Mouse (Mus musculus) MEL (cell line): ENCODE measurements around the gene Wwtr1. TPM values are rescaled to one million over a fixed set of nuclear protein-coding genes. Genes with fewer than 3 reads are reported as not detected.

Source experiments
- DNase-seq: peaks from one replicate; pipeline ENCODE4 v3.0.0; 2011; ENCODE audit warnings: low read depth, low spot score
- H3K27ac ChIP-seq: 2 replicates; pipeline ENCODE4 v1.5.1; 2012; ENCODE audit warnings: low read depth, mild to moderate bottlenecking, control low read depth, low read length, moderate library complexity; ENCODE audit not compliant: control insufficient read depth
- H3K27me3 ChIP-seq, 2 experiments: fragments of 150-350 bp in 1 of 2; sonication (generic) in 1 of 2; 2 replicates each; pipeline ENCODE4 v1.6.1; 2012; ENCODE audit warnings: low read length in 2 of 2, mild to moderate bottlenecking in 2 of 2, improper control_type of control experiment in 1 of 2, moderate library complexity in 1 of 2; ENCODE audit not compliant: insufficient read depth in 2 of 2, control insufficient read depth in 1 of 2
- H3K36me3 ChIP-seq, 2 experiments: 2 replicates each; pipeline ENCODE4 v1.6.1; 2012 to 2014; ENCODE audit warnings: low read length in 2 of 2, improper control_type of control experiment in 1 of 2, inconsistent platforms in 1 of 2, mild to moderate bottlenecking in 1 of 2; ENCODE audit not compliant: insufficient read depth in 2 of 2, control insufficient read depth in 1 of 2
- H3K4me1 ChIP-seq, 2 experiments: fragments of 150-350 bp in 1 of 2; sonication (generic) in 1 of 2; 2 replicates each; pipeline ENCODE4 v1.6.1; 2012; ENCODE audit warnings: low read length in 2 of 2, improper control_type of control experiment in 1 of 2, mild to moderate bottlenecking in 1 of 2; ENCODE audit not compliant: insufficient read depth in 2 of 2, control insufficient read depth in 1 of 2
- H3K4me3 ChIP-seq, 2 experiments: fragments of 150-350 bp in 1 of 2; sonication (generic) in 1 of 2; 2 replicates each; pipeline ENCODE4 v1.5.1; 2012; ENCODE audit warnings: low read depth in 2 of 2, low read length in 2 of 2, mild to moderate bottlenecking in 2 of 2, moderate library complexity in 2 of 2, control low read depth in 1 of 2, improper control_type of control experiment in 1 of 2; ENCODE audit not compliant: control insufficient read depth in 1 of 2, insufficient read depth in 1 of 2
- H3K79me2 ChIP-seq: 2 replicates; pipeline ENCODE4 v1.6.1; 2012; ENCODE audit warnings: mild to moderate bottlenecking, low read length, moderate library complexity; ENCODE audit not compliant: control insufficient read depth, poor library complexity, insufficient read depth
- H3K9ac ChIP-seq: 2 replicates; pipeline ENCODE4 v1.6.1; 2012; ENCODE audit warnings: low read depth, mild to moderate bottlenecking, control low read depth, low read length, moderate library complexity; ENCODE audit not compliant: control insufficient read depth, poor library complexity, severe bottlenecking
- H3K9me3 ChIP-seq: fragments of 150-350 bp; sonication (generic); replicated peaks from 2 replicates; pipeline ENCODE4 v1.6.1; 2012; ENCODE audit warnings: mild to moderate bottlenecking, low read length, improper control_type of control experiment, moderate library complexity; ENCODE audit not compliant: insufficient read depth
- BHLHE40 ChIP-seq: IDR thresholded peaks from 2 replicates; pipeline ENCODE4 v1.6.1; 2012; ENCODE audit warnings: low read depth, mild to moderate bottlenecking, inconsistent platforms, low read length, improper control_type of control experiment, borderline replicate concordance
- CHD2 ChIP-seq: IDR thresholded peaks from 2 replicates; pipeline ENCODE4 v1.6.1; 2011; ENCODE audit warnings: low read length, improper control_type of control experiment
- ELF1 ChIP-seq: IDR thresholded peaks from 2 replicates; pipeline ENCODE4 v1.6.1; 2014; ENCODE audit warnings: low read depth, mild to moderate bottlenecking, inconsistent platforms, low read length, improper control_type of control experiment, moderate library complexity
- EP300 ChIP-seq, 2 experiments: IDR thresholded peaks; 2 replicates each; pipeline ENCODE4 v1.6.1; 2011; ENCODE audit warnings: improper control_type of control experiment in 2 of 2, low read length in 2 of 2, low read depth in 1 of 2, mild to moderate bottlenecking in 1 of 2
- GABPA ChIP-seq: IDR thresholded peaks from 2 replicates; pipeline ENCODE4 v1.6.1; 2012; ENCODE audit warnings: low read depth, mild to moderate bottlenecking, inconsistent platforms, low read length, improper control_type of control experiment, moderate library complexity
- JUND ChIP-seq: IDR thresholded peaks from 2 replicates; pipeline ENCODE4 v1.6.1; 2011; ENCODE audit warnings: low read depth, mild to moderate bottlenecking, improper control_type of control experiment, low read length
- KAT2A ChIP-seq: conservative IDR thresholded peaks from 2 replicates; pipeline ENCODE4 v1.6.1; 2012; ENCODE audit warnings: low read depth, low read length, improper control_type of control experiment, inconsistent platforms
- MAFK ChIP-seq: IDR thresholded peaks from 2 replicates; pipeline ENCODE4 v1.6.1; 2011; ENCODE audit warnings: low read depth, mild to moderate bottlenecking, low read length, improper control_type of control experiment, borderline replicate concordance
- MAX ChIP-seq: IDR thresholded peaks from 2 replicates; pipeline ENCODE4 v1.6.1; 2011; ENCODE audit warnings: low read length, improper control_type of control experiment
- MXI1 ChIP-seq: IDR thresholded peaks from 2 replicates; pipeline ENCODE4 v1.6.1; 2011; ENCODE audit warnings: mild to moderate bottlenecking, low read depth, low read length, improper control_type of control experiment
- MYB ChIP-seq: IDR thresholded peaks from 2 replicates; pipeline ENCODE4 v1.6.1; 2011; ENCODE audit warnings: mild to moderate bottlenecking, low read depth, low read length, improper control_type of control experiment
- NRF1 ChIP-seq: IDR thresholded peaks from 2 replicates; pipeline ENCODE4 v1.6.1; 2014; ENCODE audit warnings: low read depth, mild to moderate bottlenecking, inconsistent platforms, low read length, improper control_type of control experiment, moderate library complexity; ENCODE audit not compliant: poor library complexity, insufficient read depth, severe bottlenecking
- POLR2AphosphoS2 ChIP-seq: IDR thresholded peaks from 2 replicates; pipeline ENCODE4 v1.6.1; 2011; ENCODE audit warnings: low read length, improper control_type of control experiment
- POLR2AphosphoS5 ChIP-seq: IDR thresholded peaks from 2 replicates; pipeline ENCODE4 v1.6.1; 2012; ENCODE audit warnings: low read depth, borderline replicate concordance, mild to moderate bottlenecking, inconsistent platforms, low read length, moderate library complexity, mixed read lengths
- RAD21 ChIP-seq: IDR thresholded peaks from 2 replicates; pipeline ENCODE4 v1.6.1; 2011; ENCODE audit warnings: mild to moderate bottlenecking, low read depth, low read length, improper control_type of control experiment
- SIN3A ChIP-seq: IDR thresholded peaks from 2 replicates; pipeline ENCODE4 v1.6.1; 2012; ENCODE audit warnings: low read length, improper control_type of control experiment, inconsistent platforms
- TAL1 ChIP-seq: IDR thresholded peaks from 2 replicates; pipeline ENCODE4 v1.6.1; 2012; ENCODE audit warnings: mild to moderate bottlenecking, inconsistent platforms, low read length, moderate library complexity, mixed read lengths
- TBP ChIP-seq: IDR thresholded peaks from 2 replicates; pipeline ENCODE4 v1.8.0; 2011; ENCODE audit warnings: low read depth, low read length, improper control_type of control experiment
- UBTF ChIP-seq: IDR thresholded peaks from 2 replicates; pipeline ENCODE4 v1.6.1; 2012; ENCODE audit warnings: low read depth, mild to moderate bottlenecking, inconsistent platforms, low read length, improper control_type of control experiment, moderate library complexity, borderline replicate concordance; ENCODE audit not compliant: insufficient read depth
- USF2 ChIP-seq, 2 experiments: IDR thresholded peaks; 2 replicates each; pipeline ENCODE4 v1.6.1; 2011 to 2012; ENCODE audit warnings: improper control_type of control experiment in 2 of 2, low read length in 2 of 2, borderline replicate concordance in 1 of 2, inconsistent platforms in 1 of 2, low read depth in 1 of 2, mild to moderate bottlenecking in 1 of 2; ENCODE audit not compliant: insufficient read depth in 1 of 2
- polyA plus RNA-seq, 2 experiments: library from polyadenylated mRNA; stranded (reverse) in 1 of 2; unstranded in 1 of 2; fragments of >175 nt in 1 of 2; fragments of >200 nt in 1 of 2; gene quantifications; 2 replicates each; pipeline versions ENCODE4 v1.2.1 to v1.2.4; 2012; ENCODE audit warnings: low replicate concordance in 2 of 2, low read depth in 1 of 2; ENCODE audit not compliant: insufficient read length in 2 of 2, insufficient read depth in 1 of 2, missing spikeins in 1 of 2
- total RNA-seq: library from RNA; depleted of rRNA; stranded (reverse); fragments of 300-350 nt; gene quantifications from 2 replicates; pipeline ENCODE4 v1.2.3, GENCODE M21; 2012

Gene Wwtr1
- total and polyA plus RNA-seq, 3 experiments = not detected

- Histone ChIP-seq H3K27me3 (no peaks in the 10 kb centered on the region), H3K36me3 (no peaks in the 10 kb centered on the region), H3K9me3 (no peaks in the 10 kb centered on the region), H3K79me2 (no peaks in the 10 kb centered on the region), H3K27ac (no peak overlapping the region), H3K4me1 (no peaks in the 10 kb centered on the region), H3K9ac (no peak overlapping the region)
- no peak for DNase-seq
- TF ChIP-seq TBP = no peak
- TF ChIP-seq RAD21 = no peak
- no peak for TF ChIP-seq MAX
- TF ChIP-seq MYB = no peak
- no peak for TF ChIP-seq BHLHE40
- no peak for TF ChIP-seq NRF1
- TF ChIP-seq CHD2 = no peak
- TF ChIP-seq USF2 (IDR thresholded peaks at IDR 0.05; ENCODE audit: borderline replicate concordance in 1 of 2, insufficient read depth in 1 of 2, low read depth in 1 of 2, low read length in 2 of 2) = no peak
- TF ChIP-seq, all 39 proteins: peak for 0
- no peak overlapping the region for H3K4me3 ChIP-seq
Measured at GRCm38 (mm10) chr3:57447889-57448288, 127.8 kb downstream of the Wwtr1 start.

GRCm38 (mm10) chr3:57445706-57446105 is 130.0 kb downstream of the Wwtr1 start:
- DNase-seq = no peak
- Histone ChIP-seq H3K27ac (no peak overlapping the region), H3K9ac (no peak overlapping the region), H3K79me2 (no peaks in the 10 kb centered on the region), H3K27me3 (no peaks in the 10 kb centered on the region), H3K36me3 (no peaks in the 10 kb centered on the region), H3K4me1 (no peaks in the 10 kb centered on the region), H3K9me3 (no peaks in the 10 kb centered on the region), H3K4me3 (no peak overlapping the region)
- TF ChIP-seq POLR2AphosphoS2 (no peak), MYB (no peak), TAL1 (no peak), EP300 (IDR thresholded peaks at IDR 0.05; ENCODE audit: low read depth in 1 of 2, low read length in 2 of 2) (no peak), JUND (no peak), MAFK (no peak), SIN3A (no peak), UBTF (no peak), ELF1 (no peak), POLR2AphosphoS5 (no peak), KAT2A (no peak), MXI1 (no peak), GABPA (no peak)
